Mouse (Mus musculus): ENCODE results near the gene Aurkaip1. TPM values are rescaled to one million over a fixed set of nuclear protein-coding genes. Genes with fewer than 3 reads are reported as not detected.

Aurkaip1 gene
- total RNA-seq, 2 experiments from 2014 or later = 81.6 to 82.6 TPM

DNA sequence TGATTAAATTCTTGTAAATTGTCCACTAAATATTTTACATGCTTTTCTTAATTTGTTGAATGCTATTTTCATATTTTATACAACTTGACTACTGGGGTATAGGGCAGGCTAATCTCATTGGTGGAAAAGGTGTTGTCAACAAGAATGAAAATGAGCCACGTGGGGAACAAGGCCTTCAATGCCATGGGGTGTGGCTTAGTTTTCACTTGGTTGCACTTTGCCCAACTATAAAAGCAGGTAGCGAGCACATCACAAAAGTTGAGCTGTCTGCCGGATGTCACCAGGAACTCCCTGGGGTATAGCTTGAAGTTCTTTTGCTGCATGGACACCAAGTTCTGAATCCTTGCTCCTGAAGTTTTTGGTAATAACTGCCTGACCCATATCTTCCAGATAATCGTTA, 13.5 kb upstream of the Aurkaip1 start:
- intact Hi-C loops (cut with DNase I) = no loop called here
- no peak for DNase-seq (ENCODE audit: extremely low spot score in 1 of 2, low spot score in 2 of 2)

DNA sequence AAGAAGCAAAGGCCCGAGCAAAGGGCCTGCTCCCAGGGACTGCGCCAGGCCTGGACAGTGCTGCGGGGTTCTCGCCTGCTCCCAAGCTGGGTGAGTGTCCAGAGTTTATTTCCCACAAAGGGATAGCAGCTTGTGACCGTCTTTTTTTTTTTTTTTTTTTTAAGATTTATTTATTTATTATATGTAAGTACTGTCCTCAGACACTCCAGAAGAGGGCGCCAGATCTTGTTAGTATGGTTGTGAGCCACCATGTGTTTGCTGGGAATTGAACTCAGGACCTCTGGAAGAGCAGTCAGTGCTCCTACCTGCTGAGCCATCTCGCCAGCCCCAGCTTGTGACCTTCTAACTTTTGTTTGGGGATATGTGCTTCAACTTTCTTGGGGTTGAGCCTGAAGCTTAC, 10.0 kb upstream of the Aurkaip1 start:
- DNase-seq (ENCODE audit: extremely low spot score in 1 of 2, low spot score in 2 of 2) = no peak
- intact Hi-C loops (cut with DNase I) = no loop called here

DNA sequence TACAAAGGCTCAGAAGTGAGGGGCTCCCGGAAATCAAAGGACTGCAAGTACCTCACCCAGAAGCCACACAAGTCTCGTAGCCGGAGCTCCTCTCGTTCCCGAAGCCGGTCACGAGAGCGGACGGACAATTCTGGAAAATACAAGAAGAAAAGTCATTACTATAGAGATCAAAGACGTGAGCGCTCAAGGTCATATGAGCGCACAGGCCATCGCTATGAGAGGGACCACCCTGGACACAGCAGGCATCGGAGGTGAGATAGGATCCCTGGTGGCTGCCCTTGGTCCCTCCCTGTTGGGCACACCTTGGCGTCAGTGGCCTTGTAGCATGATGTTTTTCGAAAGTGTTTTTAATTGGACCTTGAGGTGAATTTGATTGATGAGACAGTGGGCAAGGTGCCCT, 7.6 kb upstream of the Aurkaip1 start:
- DNase-seq (ENCODE audit: extremely low spot score in 1 of 2, low spot score in 2 of 2) = no peak
- intact Hi-C loops (cut with DNase I) = no loop called here

DNA sequence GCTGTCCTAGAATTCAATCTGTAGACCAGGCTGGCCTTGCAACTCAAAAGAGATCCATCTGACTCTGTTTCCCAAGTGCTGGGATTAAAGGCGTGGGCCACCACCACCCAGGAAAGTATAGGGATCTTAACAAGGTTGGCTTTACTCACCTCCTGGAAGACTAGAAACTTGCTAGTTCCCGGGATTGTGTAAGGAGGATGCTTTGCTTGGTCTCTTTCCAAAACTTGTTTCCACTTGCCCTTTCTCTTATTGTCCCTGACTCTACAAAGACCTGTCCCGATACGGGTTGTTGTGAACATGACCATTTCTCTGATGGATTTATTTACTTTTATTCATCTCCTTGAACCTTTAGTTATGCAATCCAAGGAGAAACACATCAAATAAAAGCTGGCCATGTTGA, 1.2 kb upstream of the Aurkaip1 start:
- intact Hi-C loops (cut with DNase I) = no loop called here
- no peak for DNase-seq (ENCODE audit: extremely low spot score in 1 of 2, low spot score in 2 of 2)

DNA sequence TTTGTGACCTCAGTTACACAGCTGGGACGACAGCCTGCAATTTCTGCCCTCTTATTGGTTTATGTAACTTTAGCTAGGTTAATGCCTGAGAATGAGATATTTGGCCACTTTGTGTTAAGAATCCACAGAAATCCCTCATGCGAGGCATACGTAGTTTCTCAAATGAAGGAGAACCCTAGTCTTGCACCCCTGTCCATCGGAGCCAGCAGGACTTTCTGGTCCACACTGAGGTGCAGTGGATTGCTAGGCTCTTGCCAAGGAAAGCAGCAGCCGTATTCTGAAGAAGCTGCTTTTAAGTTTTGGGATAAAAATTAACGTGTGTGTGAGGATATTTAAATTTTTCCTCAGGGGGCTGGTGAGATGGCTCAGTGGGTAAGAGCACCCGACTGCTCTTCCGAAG, 476 bp upstream of the Aurkaip1 start:
- intact Hi-C loops (cut with DNase I) = no loop called here
- no peak for DNase-seq (ENCODE audit: extremely low spot score in 1 of 2, low spot score in 2 of 2)

DNA sequence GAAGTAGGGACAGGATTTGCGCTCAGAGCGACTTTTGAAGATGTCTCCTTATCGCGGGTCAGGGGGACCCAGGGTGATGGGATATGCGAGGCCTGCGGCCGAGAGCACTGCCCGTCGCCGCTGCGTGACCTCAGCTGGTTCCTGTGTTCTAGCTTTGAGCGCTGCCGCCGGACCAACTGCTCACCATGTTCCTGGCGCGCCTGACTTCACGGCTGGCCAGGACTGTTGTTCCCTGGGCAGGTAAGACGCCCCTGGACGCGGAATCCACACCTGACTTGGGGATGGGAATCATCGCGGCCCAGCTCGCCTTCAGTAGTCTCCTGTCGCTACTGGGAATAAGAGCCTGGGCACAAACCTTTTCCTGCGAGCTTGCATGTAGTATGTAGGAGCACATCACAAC, 759 bp downstream of the Aurkaip1 start:
- intact Hi-C loops (cut with DNase I) = no loop called here
- DNase-seq (ENCODE audit: extremely low spot score in 1 of 2, low spot score in 2 of 2) = no peak

DNA sequence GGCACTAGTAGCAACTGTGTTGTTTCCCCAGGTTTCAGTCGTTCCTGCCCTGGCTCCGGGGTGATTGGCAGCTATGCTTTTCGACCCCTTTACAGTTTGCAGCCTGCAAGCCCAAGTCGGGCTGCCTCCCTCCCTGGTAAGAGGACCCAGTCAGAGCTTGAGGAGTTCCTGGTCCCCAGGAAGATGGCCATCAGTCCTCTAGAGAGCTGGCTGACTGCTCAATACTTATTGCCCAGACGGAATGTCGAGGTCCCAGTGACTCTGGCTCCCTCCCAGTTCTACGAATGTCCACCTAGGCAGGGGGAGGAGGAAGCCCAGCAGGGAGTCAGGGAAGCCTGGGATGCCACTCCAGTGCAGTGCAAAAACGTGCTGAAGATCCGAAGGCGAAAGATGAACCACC, 1.2 kb downstream of the Aurkaip1 start:
- DNase-seq (ENCODE audit: extremely low spot score in 1 of 2, low spot score in 2 of 2) = no peak
- intact Hi-C loops (cut with DNase I) = no loop called here

DNA sequence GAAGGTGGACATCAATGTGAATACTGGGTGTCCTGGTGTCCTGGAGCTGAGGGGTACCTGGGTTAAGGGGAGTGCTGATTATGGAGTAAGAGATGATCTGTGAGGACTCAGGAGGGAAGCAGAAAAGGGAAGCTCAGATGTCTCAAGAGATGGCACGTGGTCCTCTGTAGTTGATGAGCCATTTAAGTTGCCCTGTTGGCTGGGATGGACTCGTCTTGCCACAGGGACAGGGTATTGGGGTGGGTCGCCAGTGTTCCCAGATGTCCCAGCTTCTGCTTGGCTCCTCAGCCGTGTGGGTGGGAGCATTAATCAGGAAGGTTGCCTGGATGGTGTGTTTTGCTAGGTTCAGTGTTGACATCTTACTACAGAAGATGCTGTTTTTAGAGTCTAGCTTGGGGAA, 2.2 kb downstream of the Aurkaip1 start:
- DNase-seq (ENCODE audit: extremely low spot score in 1 of 2, low spot score in 2 of 2) = no peak
- intact Hi-C loops (cut with DNase I) = no loop called here

DNA sequence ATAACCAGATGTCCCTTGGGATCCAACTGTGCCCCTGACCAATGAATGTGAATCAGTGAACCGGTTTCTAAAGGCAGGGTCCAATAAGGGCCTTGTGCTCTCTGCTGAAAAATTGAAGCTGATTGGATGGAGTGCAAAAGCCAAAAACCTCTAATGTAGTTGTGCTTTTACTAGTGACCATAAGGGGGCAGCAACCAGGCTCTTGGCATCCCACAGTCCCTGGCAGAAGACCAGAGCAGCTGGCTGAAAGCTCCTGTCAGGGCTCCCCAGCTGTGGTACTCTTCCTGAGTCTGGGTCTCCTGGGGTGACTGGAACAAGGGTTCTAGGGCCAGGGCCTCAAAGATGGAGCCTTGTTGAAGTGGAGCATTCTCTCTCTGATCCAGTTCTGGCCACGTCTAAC, 2.8 kb downstream of the Aurkaip1 start:
- intact Hi-C loops (cut with DNase I) = no loop called here
- DNase-seq (ENCODE audit: extremely low spot score in 1 of 2, low spot score in 2 of 2) = peak; percentile 79 to 91

DNA sequence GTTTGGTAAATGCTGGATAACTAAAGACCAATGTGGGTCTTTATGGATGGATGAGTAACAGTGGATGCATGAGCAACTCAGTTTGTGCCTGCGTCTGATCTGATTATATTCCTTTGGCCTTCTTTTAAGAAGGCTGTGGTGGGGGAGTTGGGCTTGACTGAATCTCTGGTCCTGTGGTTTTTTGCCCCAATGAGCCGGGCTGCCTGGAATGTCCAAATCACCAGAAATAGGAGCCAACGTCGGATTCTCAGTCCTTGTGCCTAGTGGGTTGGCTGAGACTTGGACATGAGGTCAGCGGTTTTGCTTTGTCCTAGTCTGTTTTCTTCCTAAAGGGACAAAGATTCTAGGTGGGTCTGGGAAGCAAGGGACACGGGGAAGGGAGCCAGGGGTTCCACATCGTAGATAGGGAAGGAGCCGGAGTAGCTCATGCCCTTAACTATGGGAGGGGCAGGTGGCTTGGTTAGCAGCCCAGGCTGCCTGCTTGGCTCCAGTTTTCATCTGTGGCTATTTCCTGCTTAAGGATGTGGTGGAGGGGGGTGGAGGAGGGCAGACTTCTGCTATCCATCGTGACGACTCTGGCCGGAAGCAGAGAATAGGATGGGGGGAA, 6.4 kb downstream of the Aurkaip1 start:
- no peak for DNase-seq (ENCODE audit: extremely low spot score in 1 of 2, low spot score in 2 of 2)
- intact Hi-C loops (cut with DNase I) = no loop called here

DNA sequence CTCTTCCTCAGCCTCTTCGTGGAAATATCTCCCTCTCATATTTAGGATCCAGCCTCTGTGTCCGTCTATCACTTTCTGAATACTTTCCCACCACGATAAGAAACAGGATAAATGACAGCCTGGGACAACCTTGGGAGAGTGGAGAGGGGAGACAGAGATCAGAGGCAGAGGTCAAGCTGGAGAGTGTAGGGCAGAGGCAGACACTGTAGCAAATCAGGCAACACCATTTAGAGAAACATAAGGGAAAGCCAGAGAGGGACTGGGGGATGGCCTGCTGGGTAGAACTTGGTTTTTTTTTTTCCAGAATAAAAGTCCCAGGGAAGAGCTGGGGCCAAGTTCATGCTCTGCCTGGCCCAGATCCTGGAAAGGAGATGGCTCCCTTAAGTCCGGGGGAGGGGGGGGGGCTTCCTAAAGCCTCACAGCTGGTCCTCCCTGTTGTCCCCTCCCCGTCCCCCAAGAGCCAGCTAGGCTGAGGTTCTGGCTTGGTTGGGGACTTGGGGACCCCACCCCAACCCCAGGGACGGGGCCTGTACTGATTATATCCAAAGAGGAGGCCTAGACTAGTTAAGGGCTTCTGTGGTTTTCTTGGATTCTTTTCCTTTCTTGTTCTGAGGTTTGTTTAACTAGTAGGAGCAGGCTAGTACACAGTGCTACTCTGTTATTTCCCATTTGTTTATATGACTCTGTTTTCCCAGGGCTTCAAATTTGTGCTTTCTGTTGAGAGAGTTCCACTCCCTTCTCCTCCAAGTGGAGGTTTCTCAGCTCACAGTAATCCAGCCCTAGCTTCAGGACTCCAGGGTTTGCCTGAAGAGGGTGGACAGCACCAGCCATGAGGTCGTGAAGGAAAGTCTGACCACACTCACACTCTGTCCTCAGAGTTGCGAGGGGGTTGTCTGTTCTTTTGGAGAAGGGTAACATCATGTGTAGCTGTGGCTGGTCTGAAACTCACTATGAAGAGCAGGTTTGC, 7.4 kb downstream of the Aurkaip1 start:
- intact Hi-C loops (cut with DNase I) = no loop called here
- no peak for DNase-seq (ENCODE audit: extremely low spot score in 1 of 2, low spot score in 2 of 2)

DNA sequence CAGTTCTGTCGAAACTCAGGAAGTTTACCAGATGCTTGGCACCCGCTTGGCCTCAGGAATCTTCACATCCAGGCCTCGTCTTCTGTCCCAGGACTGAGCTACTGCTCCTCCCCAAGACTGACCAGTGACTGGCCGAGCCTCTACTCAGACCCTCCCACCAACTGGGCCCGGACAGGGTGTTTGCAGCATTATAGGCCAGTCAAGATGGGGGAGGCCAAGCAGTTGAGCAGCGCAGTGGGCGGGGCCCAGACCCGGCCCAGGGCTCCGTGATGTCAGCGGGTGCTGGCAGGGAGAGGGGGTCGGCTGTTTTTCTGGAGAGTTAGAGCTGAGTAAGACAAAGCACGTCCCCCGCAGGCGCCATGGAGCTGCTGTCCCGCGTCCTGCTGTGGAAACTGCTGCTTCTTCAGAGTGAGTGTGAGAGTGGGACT, 8.4 kb downstream of the Aurkaip1 start, which contains the start of gene Mxra8:
Mxra8 (plus strand) TSS at position 198 of the 428 bp plus-strand sequence.
- intact Hi-C loops (cut with DNase I) = no loop called here
- peak in 1 of 2 experiments; percentile 93 for DNase-seq (ENCODE audit: extremely low spot score in 1 of 2, low spot score in 2 of 2)

DNA sequence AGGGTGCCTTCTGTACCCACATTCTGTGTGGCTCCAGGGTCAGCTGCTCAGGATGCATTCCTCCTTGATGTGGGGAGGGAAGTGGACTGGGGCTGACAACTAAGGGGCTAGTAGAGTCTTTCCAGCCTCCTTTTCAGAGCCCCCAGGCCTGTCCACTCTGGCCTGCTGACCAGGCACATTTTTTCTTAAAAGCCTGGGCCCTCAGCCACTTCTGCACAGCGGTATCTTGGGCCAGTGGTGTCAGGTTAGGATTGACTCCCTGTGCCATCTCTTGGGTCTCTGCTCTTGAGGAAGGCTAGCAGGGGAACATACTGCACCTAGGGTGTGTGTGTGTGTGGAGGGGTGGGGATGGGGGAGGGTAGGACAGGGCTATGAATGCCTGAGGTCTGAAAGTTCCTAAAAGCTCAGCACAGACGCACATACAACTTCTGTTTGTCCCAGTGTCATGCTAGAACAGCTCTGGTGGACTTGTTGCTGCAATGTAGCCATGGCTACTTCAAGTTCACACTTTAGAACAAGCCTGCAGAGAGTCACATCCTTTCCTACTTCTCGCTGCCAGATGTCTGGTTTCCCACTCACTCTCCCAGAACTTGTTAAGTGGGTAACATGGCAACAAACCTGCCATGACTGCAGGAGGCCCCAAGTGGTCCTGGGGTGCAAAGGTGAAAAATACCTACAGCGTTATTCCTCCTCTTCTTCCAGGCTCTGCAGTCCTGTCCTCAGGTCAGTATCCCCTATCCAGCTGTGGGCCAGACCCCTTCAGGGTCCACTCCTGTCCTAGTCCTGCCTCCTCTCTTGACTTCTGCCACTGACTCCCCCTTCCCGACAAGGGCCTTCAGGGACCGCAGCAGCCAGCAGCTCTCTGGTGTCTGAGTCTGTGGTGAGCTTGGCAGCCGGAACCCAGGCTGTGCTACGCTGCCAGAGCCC, 9.3 kb downstream of the Aurkaip1 start:
- intact Hi-C loops (cut with DNase I) = no loop called here
- no peak for DNase-seq (ENCODE audit: extremely low spot score in 1 of 2, low spot score in 2 of 2)

DNA sequence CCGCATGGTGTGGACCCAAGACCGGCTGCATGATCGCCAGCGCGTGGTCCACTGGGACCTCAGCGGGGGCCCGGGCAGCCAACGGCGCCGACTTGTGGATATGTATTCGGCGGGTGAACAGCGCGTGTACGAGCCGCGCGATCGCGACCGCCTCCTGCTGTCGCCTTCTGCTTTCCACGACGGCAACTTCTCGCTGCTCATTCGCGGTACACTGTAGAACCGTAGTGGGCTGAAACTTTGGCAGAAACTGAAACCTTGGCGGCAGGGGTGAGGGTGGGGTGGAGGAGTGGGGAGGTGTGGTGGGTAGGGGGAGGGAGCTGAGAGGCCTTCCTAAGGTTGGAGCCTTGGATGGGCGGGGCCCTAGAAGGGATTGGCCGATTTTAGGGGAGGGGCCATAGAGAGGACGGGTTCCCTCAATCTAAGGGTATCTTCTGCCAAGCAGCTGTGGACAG, 10.0 kb downstream of the Aurkaip1 start:
- intact Hi-C loops (cut with DNase I) = no loop called here
- DNase-seq (ENCODE audit: extremely low spot score in 1 of 2, low spot score in 2 of 2) = peak in 1 of 2 experiments; percentile 74

DNA sequence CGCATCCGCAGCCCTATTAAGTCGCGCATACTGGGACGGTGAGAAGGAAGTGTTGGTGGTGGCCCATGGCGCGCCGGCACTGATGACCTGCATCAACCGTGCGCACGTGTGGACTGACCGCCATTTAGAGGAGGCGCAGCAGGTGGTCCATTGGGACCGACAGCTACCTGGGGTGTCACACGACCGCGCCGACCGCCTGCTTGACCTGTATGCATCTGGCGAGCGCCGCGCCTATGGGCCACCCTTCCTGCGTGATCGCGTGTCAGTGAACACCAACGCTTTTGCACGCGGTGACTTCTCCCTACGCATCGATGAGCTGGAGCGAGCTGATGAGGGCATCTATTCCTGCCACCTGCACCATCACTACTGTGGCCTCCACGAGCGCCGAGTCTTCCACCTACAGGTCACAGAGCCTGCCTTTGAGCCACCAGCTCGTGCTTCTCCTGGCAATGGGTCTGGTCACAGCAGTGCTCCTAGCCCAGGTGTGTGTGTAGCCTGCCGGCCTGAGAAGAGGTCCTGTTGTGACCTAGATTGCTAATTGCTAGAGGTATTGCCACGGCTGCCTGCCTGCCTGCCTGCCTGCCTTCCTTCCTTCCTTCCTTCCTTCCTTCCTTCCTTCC, 10.7 kb downstream of the Aurkaip1 start:
- intact Hi-C loops (cut with DNase I) = no loop called here
- peak in 1 of 2 experiments; percentile 49 for DNase-seq (ENCODE audit: extremely low spot score in 1 of 2, low spot score in 2 of 2)

DNA sequence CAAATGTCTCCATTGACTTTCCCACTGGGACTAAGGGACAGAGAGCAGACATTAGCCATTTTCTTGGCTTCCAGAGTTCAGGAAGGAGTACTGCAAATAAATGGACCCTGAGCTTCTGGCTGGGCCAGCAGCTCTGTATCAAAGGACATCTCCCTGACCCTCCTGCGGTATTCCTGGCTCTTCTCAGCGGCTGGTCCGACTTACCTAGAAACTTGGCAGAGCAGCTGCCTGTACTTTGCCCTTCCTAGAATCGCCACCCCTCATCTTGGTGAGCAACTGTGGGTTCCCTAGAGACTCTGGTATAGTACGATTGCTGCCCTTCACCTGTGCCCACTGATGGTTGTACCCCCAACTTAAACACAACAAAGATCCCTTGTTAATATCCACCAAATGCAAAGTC, 12.2 kb downstream of the Aurkaip1 start:
- DNase-seq (ENCODE audit: extremely low spot score in 1 of 2, low spot score in 2 of 2) = peak in 1 of 2 experiments; percentile 3
- intact Hi-C loops (cut with DNase I) = no loop called here

DNA sequence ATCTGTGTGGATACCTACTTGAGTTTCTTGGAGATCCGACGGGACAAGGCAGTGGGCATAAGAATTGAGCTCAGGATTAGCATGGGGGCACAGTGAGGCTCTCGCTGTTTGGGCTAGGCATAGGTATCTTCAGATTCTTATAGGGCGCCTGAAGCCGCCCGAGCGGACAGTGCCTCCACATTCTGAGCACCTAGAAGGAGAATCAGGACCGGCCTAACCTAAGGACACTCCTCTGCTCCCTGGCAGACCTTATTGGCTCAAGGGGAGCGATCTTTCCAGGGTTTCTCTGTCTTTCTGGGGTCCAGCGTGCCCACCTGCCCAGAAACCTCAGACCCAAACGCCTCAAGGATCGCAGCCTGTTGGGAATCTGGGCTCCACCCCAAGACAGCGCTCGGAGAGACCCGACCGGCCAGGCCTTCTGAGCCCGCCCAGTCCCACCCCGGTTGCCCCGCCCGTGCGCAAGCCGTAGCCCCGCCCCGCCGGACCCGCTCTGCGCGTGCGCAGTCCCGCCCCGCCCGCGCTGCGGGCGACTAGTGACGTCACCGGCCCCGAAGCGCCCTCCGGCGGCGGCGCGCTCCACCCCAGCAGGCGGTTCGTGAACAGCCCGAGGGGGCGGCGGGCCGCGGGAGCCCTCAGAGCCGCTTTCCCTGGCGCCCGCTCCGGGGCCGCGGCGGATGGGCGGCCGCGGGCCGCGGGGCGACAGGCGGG, 16.0 kb downstream of the Aurkaip1 start, which contains the start of gene Dvl1:
Dvl1 (plus strand) TSS at position 532 of the 708 bp plus-strand sequence.
- peak; percentile 90 to 94 for DNase-seq (ENCODE audit: extremely low spot score in 1 of 2, low spot score in 2 of 2)
- intact Hi-C loops (cut with DNase I) = no loop called here
